Mouse (Mus musculus): ENCODE measurements around the gene Ino80d. TPM values are rescaled to one million over a fixed set of nuclear protein-coding genes. Genes with fewer than 3 reads are reported as not detected.

Ino80d gene
- polyA plus RNA-seq, 2 experiments = 10.2 to 10.5 TPM

DNA sequence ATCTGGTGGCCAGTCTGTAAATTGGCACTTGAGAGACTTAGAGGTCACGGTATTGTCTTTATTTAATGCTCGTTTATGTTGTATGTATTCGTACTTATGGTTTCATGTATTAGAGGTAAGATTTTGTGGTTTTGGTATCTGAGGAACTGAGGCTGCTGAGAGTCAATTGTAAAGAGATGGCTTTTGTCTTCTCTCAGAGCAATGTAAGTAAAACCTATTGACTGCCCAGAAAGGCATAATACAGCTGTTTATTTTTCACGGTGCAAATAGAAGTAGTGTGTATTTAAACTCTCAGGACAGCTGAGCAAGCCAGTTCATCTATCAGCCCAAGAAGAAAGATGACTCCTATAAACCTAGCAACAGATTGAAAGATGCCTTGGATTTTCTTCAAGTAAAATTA lies 629 bp upstream of the Ino80d start:
- H3K27ac ChIP-seq (replicated peaks; ENCODE audit: low read depth, low read length) = peak overlapping the region; percentile 100
- no peak for TF ChIP-seq POLR2A (IDR thresholded peaks at IDR 0.05; ENCODE audit: borderline replicate concordance, extremely low read depth, insufficient read depth, insufficient read length)
- H3K9ac ChIP-seq (ENCODE audit: low read depth, low read length, severe bottlenecking) = peak overlapping the region; percentile 100
- H3K36me3 ChIP-seq (ENCODE audit: control insufficient read depth, insufficient read depth, low read length) = peaks cover 11% of the 10 kb centered on the region
- 23% methylated on average over 4 of the region's 4 CpGs for WGBS
- H3K27me3 ChIP-seq (ENCODE audit: control insufficient read depth, insufficient read depth, low read length) = no peaks in the 10 kb centered on the region
- no peak for DNase-seq (ENCODE audit: low spot score)
- H3K4me1 ChIP-seq (ENCODE audit: control insufficient read depth, insufficient read depth, low read length) = peaks cover 14% of the 10 kb centered on the region
- H3K4me2 ChIP-seq (replicated peaks; ENCODE audit: low read depth, low read length, severe bottlenecking) = peak overlapping the region; percentile 66
- H3K4me3 ChIP-seq (replicated peaks; ENCODE audit: low read length) = peak overlapping the region; percentile 89
- no peak for ATAC-seq (ENCODE audit: low FRiP score, low read depth)
- H3K9me3 ChIP-seq (ENCODE audit: control insufficient read depth, low read length) = no peaks in the 10 kb centered on the region

DNA sequence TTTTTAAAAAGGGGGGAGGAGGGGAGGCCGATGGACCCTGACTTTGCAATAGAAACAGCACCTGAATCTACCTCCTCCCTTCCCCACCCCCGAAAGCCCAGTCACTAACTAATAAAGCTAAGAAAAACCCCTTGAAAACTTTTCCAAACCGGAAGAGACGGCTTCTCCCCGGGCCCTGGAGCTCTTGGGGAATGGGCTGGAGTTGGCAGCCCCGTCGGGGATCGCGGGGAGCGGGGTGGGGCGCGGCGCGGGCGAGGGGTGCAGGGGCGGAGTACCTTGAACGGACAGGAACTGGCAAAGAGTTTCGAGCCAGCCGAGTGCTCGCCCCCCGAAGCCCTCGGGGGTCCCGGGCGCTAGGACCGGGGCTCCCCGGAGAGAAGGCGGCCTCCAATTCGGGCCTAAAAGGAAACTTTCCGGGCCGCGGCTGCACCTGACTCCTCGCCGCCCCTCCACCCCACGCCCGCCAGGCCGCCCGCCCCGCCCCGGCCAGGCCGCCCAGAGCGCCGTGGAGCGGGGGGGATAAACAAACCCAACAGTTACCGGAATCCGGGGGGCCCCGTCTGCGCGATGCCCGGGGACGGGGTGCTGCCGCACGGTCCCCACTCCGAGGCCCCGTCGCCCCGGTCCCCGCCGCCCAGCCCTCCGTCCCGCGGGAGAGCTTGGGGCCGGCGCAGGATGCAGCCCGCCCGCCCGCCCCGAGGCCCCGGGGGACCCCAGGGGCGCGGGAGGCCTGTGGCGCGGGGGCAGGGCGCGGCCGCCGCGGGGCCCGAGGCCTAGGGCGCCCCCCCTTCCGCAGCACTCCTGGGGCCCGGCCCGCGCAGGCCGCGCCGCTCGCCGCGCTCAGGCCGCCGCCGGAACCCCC lies 962 bp downstream of the Ino80d start:
- under 1% methylated on average over 21 of the region's 92 CpGs for WGBS

DNA sequence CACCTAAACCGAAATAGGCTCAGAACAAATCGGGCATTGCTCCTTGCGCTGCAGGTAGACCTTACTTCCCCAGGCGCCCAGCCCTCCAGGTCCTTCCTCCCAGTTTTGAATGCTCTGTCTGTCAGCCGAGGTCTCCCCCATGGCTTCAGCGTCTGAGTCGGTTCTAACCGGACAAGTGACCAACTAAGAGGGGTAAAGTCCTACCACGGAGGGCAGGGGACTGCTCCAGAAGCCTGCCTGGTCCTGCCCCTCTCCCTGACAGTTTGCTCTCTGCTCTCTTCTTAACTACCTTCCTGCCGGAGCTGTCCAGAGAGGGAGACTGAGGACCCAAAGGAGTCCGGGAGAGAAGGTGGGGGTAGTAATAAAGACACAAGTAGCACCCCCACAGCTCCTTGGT lies 1.6 kb downstream of the Ino80d start:
- Histone ChIP-seq H3K4me1 (ENCODE audit: control insufficient read depth, insufficient read depth, low read length) (peaks cover 14% of the 10 kb centered on the region), H3K9me3 (ENCODE audit: control insufficient read depth, low read length) (no peaks in the 10 kb centered on the region), H3K27me3 (ENCODE audit: control insufficient read depth, insufficient read depth, low read length) (no peaks in the 10 kb centered on the region), H3K9ac (ENCODE audit: low read depth, low read length, severe bottlenecking) (peak overlapping the region; percentile 100), H3K4me3 (replicated peaks; ENCODE audit: low read length) (peak overlapping the region; percentile 89), H3K36me3 (ENCODE audit: control insufficient read depth, insufficient read depth, low read length) (no peaks in the 10 kb centered on the region), H3K27ac (replicated peaks; ENCODE audit: low read depth, low read length) (peak overlapping the region; percentile 100), H3K4me2 (replicated peaks; ENCODE audit: low read depth, low read length, severe bottlenecking) (peak overlapping the region; percentile 66)
- DNase-seq (ENCODE audit: low spot score) = peak; percentile 11
- WGBS = 4% methylated on average over 11 of the region's 11 CpGs
- TF ChIP-seq POLR2A (IDR thresholded peaks at IDR 0.05; ENCODE audit: borderline replicate concordance, extremely low read depth, insufficient read depth, insufficient read length) = no peak
- no peak for ATAC-seq (ENCODE audit: low FRiP score, low read depth)

More for the DNA sequence above, 962 bp downstream of the Ino80d start:
- Histone ChIP-seq H3K4me2 (replicated peaks; ENCODE audit: low read depth, low read length, severe bottlenecking) (peak overlapping the region; percentile 66), H3K4me3 (replicated peaks; ENCODE audit: low read length) (peak overlapping the region; percentile 89), H3K36me3 (ENCODE audit: control insufficient read depth, insufficient read depth, low read length) (peaks cover 6% of the 10 kb centered on the region; the same call in 1 of the 2 replicates), H3K9ac (ENCODE audit: low read depth, low read length, severe bottlenecking) (peak overlapping the region; percentile 100), H3K9me3 (ENCODE audit: control insufficient read depth, low read length) (no peaks in the 10 kb centered on the region), H3K4me1 (ENCODE audit: control insufficient read depth, insufficient read depth, low read length) (peaks cover 14% of the 10 kb centered on the region), H3K27ac (replicated peaks; ENCODE audit: low read depth, low read length) (peak overlapping the region; percentile 100), H3K27me3 (ENCODE audit: control insufficient read depth, insufficient read depth, low read length) (no peaks in the 10 kb centered on the region)
- no peak for TF ChIP-seq POLR2A (IDR thresholded peaks at IDR 0.05; ENCODE audit: borderline replicate concordance, extremely low read depth, insufficient read depth, insufficient read length)
- DNase-seq (ENCODE audit: low spot score) = peak; percentile 34
- ATAC-seq (ENCODE audit: low FRiP score, low read depth) = peak; percentile 39

DNA sequence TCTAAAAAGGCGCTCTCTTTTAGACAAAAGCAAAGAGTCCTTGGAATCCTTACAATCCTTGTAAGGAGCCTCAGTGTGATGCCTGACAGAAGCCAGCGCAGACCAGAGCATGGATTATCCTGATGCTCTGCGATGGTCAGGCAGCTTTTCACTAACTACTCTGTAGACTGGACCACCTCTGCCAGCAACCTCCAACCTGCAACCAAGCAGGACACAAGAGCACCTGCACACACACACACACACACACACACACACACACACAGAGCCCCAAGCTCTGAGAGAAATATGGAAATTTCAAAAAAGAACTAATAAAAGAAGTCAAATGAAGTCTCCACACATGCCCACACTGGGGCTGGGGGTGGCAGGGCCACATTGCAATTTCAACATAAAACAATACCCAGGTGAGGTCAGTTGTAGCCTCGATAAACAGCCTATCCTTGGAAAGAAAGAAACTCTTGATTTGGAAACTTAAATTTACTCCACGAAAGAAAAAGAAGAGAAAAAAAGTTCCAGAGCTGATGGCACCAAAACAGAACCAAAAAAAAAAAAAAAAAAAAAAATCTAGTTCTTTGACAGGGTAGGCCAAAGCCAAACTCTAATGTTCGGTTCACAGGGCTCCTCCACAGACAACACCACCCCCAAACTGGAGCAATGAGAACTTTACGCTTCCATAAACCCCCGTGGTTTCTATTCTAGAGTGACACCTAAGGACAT lies 2.2 kb downstream of the Ino80d start:
- WGBS = 45% methylated on average over 8 of the region's 8 CpGs
- no peak for ATAC-seq (ENCODE audit: low FRiP score, low read depth)
- no peaks in the 10 kb centered on the region for H3K36me3 ChIP-seq (ENCODE audit: control insufficient read depth, insufficient read depth, low read length)

DNA sequence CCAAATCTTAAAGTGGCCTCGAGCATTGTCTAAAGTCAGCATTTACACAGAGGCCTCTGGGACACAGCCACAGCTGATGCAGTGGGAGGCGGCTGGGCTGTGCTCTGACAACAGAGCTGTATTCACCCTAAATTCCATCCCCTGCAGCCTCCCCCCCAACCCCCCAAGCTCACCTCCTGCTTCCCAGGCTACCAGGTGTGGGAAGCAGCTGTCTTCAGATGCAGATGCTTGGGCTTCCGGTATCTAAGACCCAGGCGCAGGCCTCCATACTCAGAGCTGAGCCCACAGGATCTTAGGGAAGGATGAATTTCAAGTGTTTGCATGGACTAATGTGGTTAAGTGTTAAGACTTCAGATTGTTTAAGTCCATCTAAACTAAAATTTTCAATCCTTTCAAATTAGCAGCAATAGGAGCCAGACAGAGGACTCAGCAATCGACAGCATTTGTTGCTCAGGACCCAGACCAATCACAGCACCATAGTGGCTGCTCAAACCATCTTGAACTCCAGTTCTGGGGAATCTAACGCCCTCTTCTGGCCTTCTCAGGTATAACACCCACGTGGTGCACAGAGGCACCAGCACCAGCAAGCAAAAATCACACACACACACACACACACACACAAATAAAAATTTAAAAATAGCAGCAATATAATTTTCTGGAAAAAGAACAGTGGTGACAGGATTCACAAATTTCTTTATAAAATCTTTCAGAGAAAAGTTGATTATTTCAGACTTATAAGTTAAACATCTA lies 3.8 kb downstream of the Ino80d start:
- H3K27ac ChIP-seq (replicated peaks; ENCODE audit: low read depth, low read length) = no peak overlapping the region
- no peak overlapping the region for H3K4me2 ChIP-seq (replicated peaks; ENCODE audit: low read depth, low read length, severe bottlenecking)
- H3K27me3 ChIP-seq (ENCODE audit: control insufficient read depth, insufficient read depth, low read length) = no peaks in the 10 kb centered on the region
- H3K9me3 ChIP-seq (ENCODE audit: control insufficient read depth, low read length) = no peaks in the 10 kb centered on the region
- WGBS = 47% methylated on average over 7 of the region's 7 CpGs
- H3K36me3 ChIP-seq (ENCODE audit: control insufficient read depth, insufficient read depth, low read length) = peaks cover 5% of the 10 kb centered on the region; the same call in 1 of the 2 replicates
- TF ChIP-seq POLR2A (IDR thresholded peaks at IDR 0.05; ENCODE audit: borderline replicate concordance, extremely low read depth, insufficient read depth, insufficient read length) = no peak
- peaks cover 11% of the 10 kb centered on the region for H3K4me1 ChIP-seq (ENCODE audit: control insufficient read depth, insufficient read depth, low read length)
- DNase-seq (ENCODE audit: low spot score) (no peak), ATAC-seq (ENCODE audit: low FRiP score, low read depth) (no peak)
- H3K9ac ChIP-seq (ENCODE audit: low read depth, low read length, severe bottlenecking) = no peak overlapping the region
- no peak overlapping the region for H3K4me3 ChIP-seq (replicated peaks; ENCODE audit: low read length)

More for the DNA sequence above, 2.2 kb downstream of the Ino80d start:
- Histone ChIP-seq H3K27ac (replicated peaks; ENCODE audit: low read depth, low read length) (no peak overlapping the region; the same call in 1 of the 2 replicates), H3K9me3 (ENCODE audit: control insufficient read depth, low read length) (no peaks in the 10 kb centered on the region), H3K4me2 (replicated peaks; ENCODE audit: low read depth, low read length, severe bottlenecking) (peak overlapping the region; percentile 66), H3K27me3 (ENCODE audit: control insufficient read depth, insufficient read depth, low read length) (no peaks in the 10 kb centered on the region), H3K9ac (ENCODE audit: low read depth, low read length, severe bottlenecking) (peak overlapping the region; percentile 100), H3K4me1 (ENCODE audit: control insufficient read depth, insufficient read depth, low read length) (peaks cover 14% of the 10 kb centered on the region), H3K4me3 (replicated peaks; ENCODE audit: low read length) (peak overlapping the region; percentile 89)
- no peak for DNase-seq (ENCODE audit: low spot score)
- no peak for TF ChIP-seq POLR2A (IDR thresholded peaks at IDR 0.05; ENCODE audit: borderline replicate concordance, extremely low read depth, insufficient read depth, insufficient read length)
